Mouse (Mus musculus) CH12F3 (cell line): ENCODE data around the gene Mrgpra6.

Experiments
- in situ Hi-C: fragments of 300-500 bp; cut with MboI; formaldehyde crosslinking; loops from 2 replicates; pipeline ENCODE4 v1.14.3; 2020; ENCODE audit warnings: low sequenced_read_pairs

Mrgpra6 gene

GRCm38 (mm10) chr7:47204830-47205229 lies at the start of gene Mrgpra6:
Mrgpra6 (minus strand) TSS chr7:47204920.
- in situ Hi-C loops = no loop called here

DNA sequence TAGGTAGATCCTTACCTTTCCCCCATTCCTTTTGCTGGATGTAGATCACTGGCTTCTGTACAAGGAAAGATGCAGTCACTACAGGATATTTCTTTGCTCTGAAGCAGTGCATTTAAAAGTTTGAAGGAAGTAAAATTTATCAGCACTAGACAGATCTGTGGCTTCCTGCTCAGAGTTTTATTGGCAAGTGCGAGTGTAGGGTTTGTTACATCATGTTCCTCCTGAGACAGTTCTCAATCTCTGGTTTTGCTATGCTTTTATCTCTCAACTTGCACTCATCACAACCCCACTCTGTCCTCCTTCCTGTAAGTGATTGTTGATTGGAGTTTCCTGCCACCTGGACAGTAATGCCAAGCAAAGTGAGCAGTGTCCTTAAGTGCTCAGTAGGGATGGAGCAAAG lies 48.0 kb upstream of the Mrgpra6 start, which contains the start of gene Mrgpra9:
Gene Mrgpra9, minus strand, starts transcription at position 79 of the 400 bp plus-strand sequence.
- in situ Hi-C loops = loop anchor here (10.0 kb wide), 2 partner anchors 102 to 682 kb away; partner anchors contain the start of gene Mrgpra1

GRCm38 (mm10) chr7:47244658-47245057 lies 39.9 kb upstream of the Mrgpra6 start:
- in situ Hi-C loops = no loop called here

DNA sequence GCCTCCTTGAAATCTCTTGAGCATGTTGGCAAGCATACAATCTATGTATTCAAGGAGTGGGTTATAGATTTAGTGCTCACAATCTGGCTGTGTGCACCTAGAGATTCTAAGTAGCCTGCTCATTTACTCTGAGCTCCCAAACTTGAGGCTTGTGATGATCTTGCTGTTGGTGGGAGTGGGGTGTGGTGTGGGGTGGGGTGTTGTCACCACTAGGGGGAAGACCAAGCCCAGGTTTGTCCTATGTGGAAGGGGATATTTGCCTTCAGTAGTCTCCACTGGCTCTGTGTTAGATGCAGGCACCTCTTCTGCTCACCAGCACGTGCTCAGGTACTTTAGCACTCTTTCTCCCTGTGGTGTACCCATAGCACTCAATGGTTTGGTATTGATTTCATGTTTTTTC lies 9.4 kb downstream of the Mrgpra6 start:
- in situ Hi-C loops = no loop called here

DNA sequence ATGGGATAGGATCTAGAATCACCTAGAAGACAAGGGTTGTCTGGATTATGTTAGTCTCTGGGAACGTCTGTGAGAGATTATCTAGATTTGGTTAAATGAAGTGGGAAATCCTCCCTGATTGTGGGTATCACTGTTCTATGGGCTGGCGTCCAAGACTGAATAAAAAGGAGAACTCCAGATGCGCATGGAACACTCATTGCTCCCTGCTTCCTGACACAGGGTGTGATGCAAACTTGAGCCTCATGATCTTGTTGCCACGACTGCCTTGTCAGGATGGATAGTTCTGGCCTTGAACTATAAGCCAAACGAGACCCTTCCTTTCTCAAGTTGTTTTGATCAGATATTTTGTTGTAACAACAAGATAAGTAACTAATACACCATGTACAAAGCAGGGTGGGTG lies 33.9 kb downstream of the Mrgpra6 start:
- in situ Hi-C loops = no loop called here

DNA sequence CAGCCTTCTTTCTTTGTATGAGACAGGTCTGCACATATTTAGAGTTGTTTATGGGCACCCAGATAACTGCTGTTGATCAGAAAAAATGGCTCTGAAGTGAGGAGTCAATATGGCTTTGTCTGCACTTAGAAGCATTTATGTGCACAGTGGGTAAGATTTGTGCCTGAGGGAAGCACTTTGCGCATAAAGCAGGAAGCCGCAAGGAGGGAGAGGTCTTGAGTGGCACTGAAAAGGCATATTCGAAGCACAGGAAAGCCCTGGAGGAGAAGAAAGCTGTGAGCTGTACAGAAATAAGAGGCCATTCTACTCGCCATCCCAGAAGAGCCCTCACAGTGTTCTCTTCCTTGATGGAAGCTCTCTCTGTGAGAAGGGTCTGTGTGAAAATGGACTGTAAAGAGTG lies 39.7 kb downstream of the Mrgpra6 start:
- in situ Hi-C loops = no loop called here

DNA sequence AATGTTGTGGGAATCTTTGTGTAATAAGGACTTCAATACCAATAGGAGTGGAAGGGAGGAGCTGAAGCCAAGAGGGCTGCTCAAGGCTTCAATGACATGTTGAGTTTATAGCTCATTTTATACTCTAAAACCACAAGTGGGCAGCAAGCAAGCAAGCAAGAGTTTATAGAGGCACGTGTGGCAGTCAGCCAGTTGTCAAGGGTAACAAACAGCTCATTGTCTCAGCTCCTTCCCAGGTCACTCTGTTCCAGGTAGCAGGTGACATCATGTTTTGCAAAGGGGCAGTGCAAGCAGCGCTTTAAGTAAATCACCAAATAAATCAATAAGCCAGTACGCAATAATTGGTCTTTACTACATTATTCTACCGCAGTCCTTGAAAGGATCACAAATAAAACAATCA lies 41.5 kb downstream of the Mrgpra6 start:
- in situ Hi-C loops = no loop called here

DNA sequence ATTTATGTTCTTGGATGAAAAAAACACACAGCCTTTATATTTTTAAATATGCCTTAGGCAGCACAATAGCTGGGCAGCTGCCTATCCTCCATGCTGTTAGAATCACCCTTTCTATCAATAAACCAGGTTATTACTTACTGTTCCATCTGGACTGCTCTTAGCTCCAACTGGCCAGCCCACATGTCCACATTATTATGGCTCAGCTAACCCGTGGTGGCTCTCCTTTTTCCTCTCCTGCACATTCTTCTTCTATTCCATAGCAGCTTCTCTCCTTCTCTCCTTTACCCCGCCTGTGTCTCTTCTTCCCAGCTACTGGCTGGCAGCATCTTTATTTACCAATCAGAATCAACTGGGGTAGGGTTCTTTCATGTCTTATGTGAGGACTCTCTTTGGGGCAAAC lies 46.3 kb downstream of the Mrgpra6 start:
- in situ Hi-C loops = no loop called here

- in situ Hi-C loops = no loop called here
Measured at GRCm38 (mm10) chr7:47157743-47158142, 47.0 kb downstream of the Mrgpra6 start.

GRCm38 (mm10) chr7:47155849-47156248 lies 48.9 kb downstream of the Mrgpra6 start:
- in situ Hi-C loops = no loop called here

DNA sequence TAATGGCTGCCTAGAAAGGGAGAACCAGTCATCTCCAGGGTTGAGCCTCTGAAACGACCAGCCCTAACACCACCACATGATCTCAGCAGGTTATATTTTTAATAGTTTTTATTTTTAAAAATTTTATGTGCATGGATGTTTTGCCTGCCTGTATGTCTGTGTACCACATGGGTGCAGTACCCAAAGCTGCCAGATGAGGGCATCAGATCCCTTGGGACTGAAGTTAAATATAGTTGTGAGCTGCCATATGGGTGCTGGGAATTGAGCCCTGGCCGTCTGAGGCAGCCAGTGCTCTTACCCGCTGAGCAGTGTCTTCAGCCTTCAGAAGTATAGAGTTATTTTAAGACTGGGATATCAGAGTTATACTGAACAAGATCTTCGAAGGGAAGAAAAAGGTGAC lies 49.3 kb downstream of the Mrgpra6 start:
- in situ Hi-C loops = no loop called here

DNA sequence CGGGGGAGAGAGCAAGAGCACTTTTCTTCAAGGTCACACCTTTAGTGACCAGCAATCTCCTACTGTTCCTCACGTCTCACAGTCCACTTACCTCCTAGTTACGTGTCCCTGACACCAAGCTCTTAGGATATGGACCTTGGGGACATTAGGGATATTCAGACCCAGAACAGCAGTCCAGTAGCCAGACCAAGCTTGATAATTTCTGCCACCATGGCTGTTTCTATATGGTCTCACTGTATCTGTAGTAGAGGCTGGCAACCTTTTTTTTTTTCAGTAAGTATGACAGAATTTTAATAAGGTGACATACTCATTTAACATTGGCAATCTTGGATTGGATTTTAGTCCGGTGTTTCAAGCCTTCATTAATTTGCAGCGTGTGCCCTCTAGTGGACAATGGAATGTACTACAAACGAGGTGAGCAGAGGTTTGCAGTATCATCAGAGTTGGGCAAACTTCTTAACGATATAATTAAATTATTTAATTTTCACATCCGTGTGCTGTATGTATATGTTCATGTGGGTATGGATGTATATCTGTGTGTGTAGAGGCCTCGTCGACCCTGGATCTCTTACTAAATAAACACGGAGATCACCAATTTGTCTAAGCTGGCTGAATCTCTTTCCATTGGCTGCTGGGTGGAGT lies 54.2 kb downstream of the Mrgpra6 start:
- in situ Hi-C loops = loop anchor here (5.0 kb wide), 1 partner anchor 128 kb away; no protein-coding TSS in a partner anchor

GRCm38 (mm10) chr7:47148298-47148697 lies 56.4 kb downstream of the Mrgpra6 start:
- in situ Hi-C loops = loop anchor here (10.0 kb wide), 2 partner anchors 63 to 183 kb away; no protein-coding TSS in a partner anchor

- in situ Hi-C loops = loop anchor here (10.0 kb wide), 2 partner anchors 61 to 181 kb away; no protein-coding TSS in a partner anchor
Measured at GRCm38 (mm10) chr7:47146034-47146812, 58.5 kb downstream of the Mrgpra6 start.

DNA sequence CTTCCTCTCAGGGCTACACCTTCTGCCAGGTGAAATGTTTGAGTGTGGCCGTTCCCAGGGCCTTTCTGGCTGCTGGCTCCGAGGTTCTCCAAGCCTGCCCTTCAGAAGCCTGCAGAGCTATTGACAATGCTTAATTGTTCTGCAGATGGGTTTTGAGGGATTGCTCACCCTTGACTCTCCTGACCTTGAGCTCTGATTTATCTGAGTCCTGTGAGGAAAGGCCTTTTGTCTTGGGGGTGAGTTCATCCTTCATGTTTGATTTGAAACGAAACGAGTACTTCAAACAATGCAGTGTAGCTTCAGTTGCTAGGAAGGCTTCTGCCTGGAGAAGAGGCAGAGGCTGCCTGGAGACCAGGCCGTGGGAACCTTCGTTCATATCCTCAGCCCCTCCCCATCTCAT lies 60.4 kb downstream of the Mrgpra6 start:
- in situ Hi-C loops = loop anchor here (10.0 kb wide), 2 partner anchors 59 to 179 kb away; no protein-coding TSS in a partner anchor

GRCm38 (mm10) chr7:47139823-47140325 lies 64.8 kb downstream of the Mrgpra6 start:
- in situ Hi-C loops = loop anchor here (10.0 kb wide), 2 partner anchors 55 to 175 kb away; no protein-coding TSS in a partner anchor
